Mouse (Mus musculus) megakaryocyte, embryonic 14.5 days (primary cell): ENCODE measurements around the gene Lgi4.

Experiments used
- FLI1 ChIP-seq: IDR thresholded peaks from 2 replicates; pipeline ENCODE4 v1.6.1; 2012; ENCODE audit warnings: low read length, inconsistent platforms, mixed read lengths
- GATA1 ChIP-seq: IDR thresholded peaks from 3 replicates; pipeline ENCODE4 v1.6.1; 2012; ENCODE audit warnings: mixed read lengths, low read length, inconsistent platforms, borderline replicate concordance

DNA sequence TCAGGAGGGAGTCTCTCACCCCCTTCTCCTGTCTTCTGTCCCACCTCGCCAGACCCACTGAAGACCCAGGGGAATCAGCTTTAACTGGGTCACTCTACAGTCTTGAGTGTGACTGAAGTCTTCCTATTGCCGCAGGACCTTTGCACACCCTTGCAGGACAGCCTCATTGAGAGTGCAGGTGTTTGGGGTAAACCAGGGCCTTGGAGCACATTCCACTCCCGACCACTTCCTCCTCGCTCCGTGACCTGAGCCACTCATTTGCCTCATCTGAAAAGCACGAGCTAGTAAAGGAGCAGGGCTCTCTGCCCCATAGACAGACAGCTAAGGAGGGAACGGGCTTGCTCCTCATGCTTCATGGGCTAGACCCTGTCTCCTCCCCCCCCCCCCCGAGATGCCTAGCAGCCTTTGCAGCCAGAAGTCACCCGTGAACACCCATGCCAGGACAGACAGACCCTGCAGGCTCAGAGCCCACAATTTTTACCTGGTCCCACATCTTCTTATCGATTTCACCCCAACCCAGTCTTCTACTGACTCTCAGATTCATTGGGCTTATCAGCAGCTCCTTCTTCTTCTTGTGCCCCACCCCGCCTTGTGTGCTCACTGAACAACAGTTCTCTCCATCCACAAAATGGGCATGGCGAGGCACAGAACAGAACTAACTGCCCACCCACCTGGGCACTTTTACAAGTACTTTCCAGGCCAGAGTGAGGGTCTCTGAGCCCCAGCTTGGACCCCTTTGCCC is 18.7 kb upstream of the Lgi4 start:
- no peak for TF ChIP-seq FLI1
- no peak for TF ChIP-seq GATA1
